Mouse (Mus musculus) testis, adult 2 months (tissue): Measurements from ENCODE around the gene Ahrr.

Source experiments
- CTCF ChIP-seq: fragments of 200-500 bp; IDR thresholded peaks from 2 replicates; pipeline ENCODE4 v1.5.1; 2012; ENCODE audit warnings: low read depth, mild to moderate bottlenecking, inconsistent platforms, low read length, moderate library complexity; ENCODE audit not compliant: control insufficient read depth, insufficient read depth, insufficient replicate concordance
- POLR2A ChIP-seq: fragments of 200-500 bp; IDR thresholded peaks from 2 replicates; pipeline ENCODE4 v1.6.1; 2012; ENCODE audit warnings: low read depth, mild to moderate bottlenecking, inconsistent platforms, low read length, moderate library complexity; ENCODE audit not compliant: control insufficient read depth

DNA sequence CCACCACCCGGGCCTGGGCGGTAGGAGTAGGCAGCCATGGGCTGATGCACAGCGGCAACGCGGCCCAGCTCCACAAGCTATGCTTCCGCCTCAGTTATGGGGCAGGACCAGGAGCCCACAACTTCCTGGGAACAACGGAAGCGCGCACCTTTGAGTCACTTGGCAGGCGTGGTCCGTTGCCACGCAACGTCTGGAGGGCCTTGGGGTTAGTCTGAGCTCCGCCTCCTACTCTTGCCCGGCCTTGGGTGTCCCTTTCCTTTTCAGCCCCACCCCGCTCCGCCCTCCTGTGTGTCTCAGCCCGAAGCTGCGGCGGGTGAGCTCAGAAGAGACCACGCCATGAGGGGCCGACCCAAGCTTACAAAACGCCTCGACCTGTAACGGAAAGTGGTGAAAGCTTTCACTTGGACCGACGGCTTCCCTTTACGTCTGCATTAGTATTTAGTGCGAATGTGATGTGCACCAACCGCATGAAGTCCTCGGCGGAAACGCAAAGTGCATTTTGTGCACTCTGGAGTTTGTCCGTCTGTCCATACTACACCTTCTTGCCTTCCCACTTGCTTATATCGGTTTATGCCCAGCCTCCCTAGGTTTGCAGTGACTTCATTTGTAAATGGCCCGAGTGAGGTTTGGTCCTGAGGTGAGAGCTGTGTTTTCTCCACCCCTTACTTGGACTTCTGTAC, 25.2 kb upstream of the Ahrr start, which contains the start of gene Pdcd6:
- no peak for TF ChIP-seq CTCF
- peak; percentile 94; the same call in 1 of the 2 replicates for TF ChIP-seq POLR2A
